Mouse (Mus musculus): ENCODE measurements around the gene Hsh2d.

Gene Hsh2d

DNA sequence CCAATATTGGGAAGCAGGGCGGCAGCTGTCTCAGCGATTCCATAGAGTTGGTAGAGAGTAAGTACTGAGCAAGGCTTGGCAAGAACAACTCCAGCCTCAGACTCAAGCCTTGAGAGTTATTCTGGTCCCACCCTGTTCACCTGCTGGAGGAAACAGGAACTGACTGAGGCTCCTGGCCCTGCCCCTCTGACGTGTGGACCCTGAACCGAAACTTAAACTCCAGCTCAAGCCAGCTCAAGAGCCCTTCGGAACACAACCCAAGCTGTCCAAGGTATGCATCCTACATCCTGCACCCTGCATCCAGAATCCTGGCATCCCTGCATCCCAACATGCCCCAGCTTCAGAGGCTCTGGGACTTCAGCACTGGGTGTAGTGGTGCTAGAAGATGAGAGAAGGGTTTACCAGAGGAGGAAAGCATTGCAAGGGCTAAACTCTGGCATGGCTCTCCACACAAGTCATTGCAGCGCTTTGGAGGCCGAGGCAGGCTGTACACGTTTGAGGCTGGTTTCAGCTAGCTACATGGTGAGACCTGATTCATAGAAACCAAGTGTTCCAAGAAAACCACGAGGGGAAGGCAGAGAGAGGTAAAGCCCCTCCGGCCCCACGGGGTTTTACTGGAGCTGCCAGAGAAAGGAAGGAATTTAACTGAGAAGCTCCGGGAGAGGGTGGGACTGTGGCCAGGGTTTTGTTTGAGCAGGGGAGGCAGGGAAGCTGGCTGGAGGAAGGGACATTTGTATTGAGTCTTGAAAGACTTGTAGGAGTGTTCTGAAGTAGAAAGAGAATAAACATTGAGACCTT is at the start of gene Hsh2d:
Hsh2d (plus strand) TSS at position 222 of the 798 bp plus-strand sequence.
- in situ Hi-C loops (cut with MboI; ENCODE audit: low pct_unique_long_range_greater_than_20kb in 1 of 2, low sequenced_read_pairs in 2 of 2, unreplicated experiment in 1 of 2) = no loop called here

- in situ Hi-C loops (cut with MboI; ENCODE audit: low pct_unique_long_range_greater_than_20kb in 1 of 2, low sequenced_read_pairs in 2 of 2, unreplicated experiment in 1 of 2) = no loop called here
Measured at GRCm38 (mm10) chr8:72143256-72143824, 46.1 kb upstream of the Hsh2d start.

DNA sequence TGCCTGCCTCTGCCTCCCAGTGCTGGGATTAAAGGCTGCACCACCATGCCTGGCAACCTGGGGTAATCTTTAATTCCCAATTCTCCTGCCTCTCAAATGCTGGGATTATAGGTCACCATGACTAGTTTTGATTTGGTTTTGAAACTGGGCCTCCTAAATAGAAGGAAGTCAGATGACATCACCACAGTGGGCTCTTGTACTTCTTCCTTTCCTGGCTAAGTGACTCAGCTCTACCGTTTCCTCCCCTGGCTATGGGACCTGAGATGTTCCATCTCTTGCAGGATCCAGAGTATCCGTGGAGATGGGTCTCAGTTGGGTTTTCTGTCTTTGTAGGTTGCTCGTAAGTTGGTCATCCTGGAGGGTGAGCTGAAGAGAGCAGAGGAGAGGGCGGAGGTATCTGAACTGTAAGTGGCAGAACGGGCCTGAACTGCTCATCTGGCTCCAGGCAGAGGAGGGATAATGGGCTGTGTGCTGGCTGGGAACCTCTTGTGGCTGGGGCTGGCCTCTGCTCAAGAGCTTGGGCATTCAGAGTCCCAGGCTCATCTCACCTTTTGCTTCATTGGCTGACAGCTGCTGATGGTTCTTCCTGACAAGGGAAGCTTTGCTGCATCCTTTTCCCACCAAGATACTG is 45.0 kb upstream of the Hsh2d start:
- in situ Hi-C loops (cut with MboI; ENCODE audit: low pct_unique_long_range_greater_than_20kb in 1 of 2, low sequenced_read_pairs in 2 of 2, unreplicated experiment in 1 of 2) = no loop called here

GRCm38 (mm10) chr8:72145511-72145910 is 43.9 kb upstream of the Hsh2d start:
- in situ Hi-C loops (cut with MboI; ENCODE audit: low pct_unique_long_range_greater_than_20kb in 1 of 2, low sequenced_read_pairs in 2 of 2, unreplicated experiment in 1 of 2) = no loop called here

GRCm38 (mm10) chr8:72146056-72146455 is 43.4 kb upstream of the Hsh2d start:
- in situ Hi-C loops (cut with MboI; ENCODE audit: low pct_unique_long_range_greater_than_20kb in 1 of 2, low sequenced_read_pairs in 2 of 2, unreplicated experiment in 1 of 2) = no loop called here

DNA sequence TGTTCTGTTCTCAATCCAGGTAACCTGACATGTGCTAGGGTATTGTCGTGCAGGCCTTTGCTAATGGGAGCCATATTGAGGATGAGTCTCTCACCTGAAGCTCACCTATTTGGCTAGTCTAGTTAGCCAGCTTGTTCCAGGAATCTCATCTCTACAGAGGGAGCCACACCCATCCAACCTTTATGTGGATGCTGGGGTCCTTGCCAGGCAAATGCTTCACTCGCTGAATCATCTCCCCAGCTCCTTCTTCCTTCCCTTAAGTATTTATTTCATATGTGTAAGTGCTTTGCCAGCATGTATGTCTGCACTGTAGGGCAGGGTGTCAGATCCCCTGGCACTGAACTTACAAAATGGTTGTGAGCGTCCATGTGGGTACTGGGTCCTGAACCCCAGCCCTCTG is 42.9 kb upstream of the Hsh2d start:
- in situ Hi-C loops (cut with MboI; ENCODE audit: low pct_unique_long_range_greater_than_20kb in 1 of 2, low sequenced_read_pairs in 2 of 2, unreplicated experiment in 1 of 2) = no loop called here

DNA sequence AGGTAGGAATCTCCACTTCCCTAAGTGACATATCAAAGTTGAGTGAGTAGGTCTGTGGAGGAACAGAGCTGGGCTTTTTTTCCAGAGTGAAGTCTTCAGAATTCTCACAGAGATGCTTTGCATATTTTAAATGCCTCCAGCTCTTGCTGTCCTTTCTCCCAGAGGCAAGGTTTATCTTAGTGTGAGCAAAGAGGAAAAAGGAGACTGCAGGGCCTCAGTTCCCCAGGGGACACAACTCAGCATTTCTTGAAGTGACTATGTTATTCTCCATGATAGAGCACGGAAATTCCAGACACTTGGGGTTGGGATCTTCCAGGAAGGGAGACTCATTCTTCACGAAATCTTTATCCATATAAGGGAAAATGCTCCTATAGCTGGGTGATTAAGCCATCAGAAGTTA is 42.2 kb upstream of the Hsh2d start:
- in situ Hi-C loops (cut with MboI; ENCODE audit: low pct_unique_long_range_greater_than_20kb in 1 of 2, low sequenced_read_pairs in 2 of 2, unreplicated experiment in 1 of 2) = no loop called here

GRCm38 (mm10) chr8:72149056-72149455 is 40.4 kb upstream of the Hsh2d start:
- in situ Hi-C loops (cut with MboI; ENCODE audit: low pct_unique_long_range_greater_than_20kb in 1 of 2, low sequenced_read_pairs in 2 of 2, unreplicated experiment in 1 of 2) = no loop called here

DNA sequence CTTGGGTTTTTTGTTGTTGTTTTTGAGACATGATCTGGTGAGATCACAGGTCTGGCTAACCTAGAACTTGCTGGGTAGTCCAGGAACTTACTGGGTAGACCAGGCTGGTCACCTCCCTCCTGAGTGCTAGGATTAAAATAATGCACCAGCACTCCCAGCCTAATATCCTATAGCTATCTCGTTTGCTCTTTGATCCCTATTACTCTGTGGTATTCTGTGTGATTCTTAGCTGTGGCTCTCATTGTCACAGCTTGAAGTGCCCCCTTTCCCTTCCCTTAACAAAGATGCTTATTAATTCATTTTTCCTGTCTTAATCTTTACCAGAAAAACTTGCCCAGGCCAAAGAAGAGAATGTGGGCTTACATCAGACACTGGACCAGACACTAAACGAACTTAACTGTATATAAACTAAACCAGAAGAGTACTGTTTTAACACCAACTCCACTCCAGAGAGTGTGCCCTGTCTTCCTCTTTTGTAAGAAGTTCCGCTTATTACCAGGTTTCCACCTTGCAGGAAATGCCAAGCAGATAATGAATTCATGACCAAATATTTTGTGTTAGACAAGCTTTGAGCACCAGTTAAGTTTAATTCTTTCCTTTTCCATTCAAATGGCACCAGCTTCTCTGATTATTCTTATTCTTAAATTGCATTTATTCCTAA is 37.9 kb upstream of the Hsh2d start:
- in situ Hi-C loops (cut with MboI; ENCODE audit: low pct_unique_long_range_greater_than_20kb in 1 of 2, low sequenced_read_pairs in 2 of 2, unreplicated experiment in 1 of 2) = no loop called here

- in situ Hi-C loops (cut with MboI; ENCODE audit: low pct_unique_long_range_greater_than_20kb in 1 of 2, low sequenced_read_pairs in 2 of 2, unreplicated experiment in 1 of 2) = no loop called here
Measured at GRCm38 (mm10) chr8:72153382-72153781, 36.1 kb upstream of the Hsh2d start.

- in situ Hi-C loops (cut with MboI; ENCODE audit: low pct_unique_long_range_greater_than_20kb in 1 of 2, low sequenced_read_pairs in 2 of 2, unreplicated experiment in 1 of 2) = no loop called here
Measured at GRCm38 (mm10) chr8:72158096-72158495, 31.3 kb upstream of the Hsh2d start.

DNA sequence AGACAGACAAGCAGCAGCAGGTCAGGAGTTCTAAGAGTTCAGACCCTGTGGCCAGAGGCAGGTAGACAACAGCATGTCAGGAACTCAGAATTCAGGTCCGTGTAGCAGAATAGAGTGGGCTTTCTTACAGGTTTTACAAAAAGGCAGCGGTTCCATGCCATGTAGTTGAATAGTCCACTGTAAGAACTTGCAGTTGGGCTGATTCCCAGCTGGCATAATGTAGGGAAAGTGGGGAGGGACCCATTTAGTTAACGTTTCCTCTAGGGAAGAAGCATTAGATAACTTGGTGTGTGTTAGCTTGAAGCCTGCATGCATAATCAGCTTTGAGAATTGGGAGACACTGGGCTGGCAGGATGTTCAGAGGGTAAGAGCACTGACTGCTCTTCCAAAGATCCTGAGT is 30.7 kb upstream of the Hsh2d start:
- in situ Hi-C loops (cut with MboI; ENCODE audit: low pct_unique_long_range_greater_than_20kb in 1 of 2, low sequenced_read_pairs in 2 of 2, unreplicated experiment in 1 of 2) = no loop called here

DNA sequence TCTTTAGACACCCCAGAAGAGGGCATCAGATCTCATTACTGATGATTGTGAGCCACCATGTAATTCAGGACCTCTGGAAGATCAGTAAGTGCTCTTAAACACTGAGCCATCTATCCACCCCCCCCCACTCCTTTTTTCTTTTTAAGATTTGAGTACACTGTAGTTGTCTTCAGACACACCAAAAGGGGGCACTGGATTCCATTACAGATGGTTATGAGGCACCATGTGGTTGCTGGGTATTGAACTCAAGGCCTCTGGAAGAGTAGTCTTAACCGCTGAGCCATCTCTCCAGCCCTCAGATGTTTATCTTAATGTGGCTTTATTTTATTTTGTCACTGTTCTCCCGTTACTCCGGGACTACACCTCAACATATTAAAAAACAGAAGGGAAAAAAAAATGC is 29.4 kb upstream of the Hsh2d start:
- in situ Hi-C loops (cut with MboI; ENCODE audit: low pct_unique_long_range_greater_than_20kb in 1 of 2, low sequenced_read_pairs in 2 of 2, unreplicated experiment in 1 of 2) = no loop called here

GRCm38 (mm10) chr8:72160707-72161697 is 28.4 kb upstream of the Hsh2d start, which contains the start of gene Rab8a:
Gene Rab8a (plus strand): TSS chr8:72161200.
- in situ Hi-C loops (cut with MboI; ENCODE audit: low pct_unique_long_range_greater_than_20kb in 1 of 2, low sequenced_read_pairs in 2 of 2, unreplicated experiment in 1 of 2) = no loop called here

DNA sequence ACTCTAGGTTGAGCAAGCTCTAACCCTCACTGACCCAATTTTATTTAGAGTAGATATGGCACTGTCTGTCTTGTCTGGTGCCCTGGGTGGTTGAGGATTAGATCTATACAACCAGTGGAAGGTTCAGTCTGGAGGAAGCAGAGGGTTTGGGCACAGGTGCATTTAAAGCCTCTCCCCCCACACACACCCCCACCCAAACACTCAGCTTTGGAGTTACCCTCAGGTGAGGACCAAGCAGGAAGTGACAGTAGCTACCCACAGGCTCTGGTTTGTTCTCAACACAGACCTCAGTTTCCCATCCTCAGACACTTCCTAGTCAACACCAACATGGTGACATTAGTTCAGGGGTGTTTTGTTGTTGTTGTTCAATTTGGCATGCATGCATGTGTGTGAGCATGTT is 26.6 kb upstream of the Hsh2d start:
- in situ Hi-C loops (cut with MboI; ENCODE audit: low pct_unique_long_range_greater_than_20kb in 1 of 2, low sequenced_read_pairs in 2 of 2, unreplicated experiment in 1 of 2) = no loop called here

GRCm38 (mm10) chr8:72169098-72169668 is 20.3 kb upstream of the Hsh2d start:
- in situ Hi-C loops (cut with MboI; ENCODE audit: low pct_unique_long_range_greater_than_20kb in 1 of 2, low sequenced_read_pairs in 2 of 2, unreplicated experiment in 1 of 2) = no loop called here

DNA sequence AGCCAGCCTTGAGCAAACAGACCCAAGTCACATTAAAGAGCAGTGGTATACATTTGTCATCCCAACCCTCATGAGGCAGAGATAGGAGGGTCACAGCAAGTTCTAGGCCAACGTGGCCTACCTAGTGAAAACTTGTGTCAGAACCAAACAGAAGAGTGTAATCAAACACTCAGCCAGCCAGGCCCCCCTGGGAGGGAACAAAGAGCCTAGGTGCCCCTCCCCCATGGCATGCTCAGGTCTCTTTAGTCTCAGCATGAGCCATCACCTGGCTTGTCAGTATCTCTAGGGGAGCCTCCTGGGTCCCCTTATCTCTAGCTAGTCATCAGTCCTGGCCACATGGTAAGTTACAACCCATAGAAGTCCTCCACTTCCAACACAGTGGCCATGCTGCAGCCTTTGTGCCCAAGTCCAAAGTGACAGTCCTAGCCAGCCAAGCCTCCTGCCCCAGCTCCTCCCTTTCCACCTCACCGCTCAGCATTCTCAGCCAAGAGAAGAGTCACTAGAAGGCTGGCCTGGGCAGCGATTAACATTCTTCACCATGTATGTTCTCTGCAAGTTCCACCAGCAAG is 19.7 kb upstream of the Hsh2d start:
- in situ Hi-C loops (cut with MboI; ENCODE audit: low pct_unique_long_range_greater_than_20kb in 1 of 2, low sequenced_read_pairs in 2 of 2, unreplicated experiment in 1 of 2) = loop anchor here in 1 of 2 experiments (10.0 kb wide), 1 partner anchor 85 kb away; no protein-coding TSS in a partner anchor
